Mouse (Mus musculus): ENCODE results near the gene Vps53.

Gene Vps53

DNA sequence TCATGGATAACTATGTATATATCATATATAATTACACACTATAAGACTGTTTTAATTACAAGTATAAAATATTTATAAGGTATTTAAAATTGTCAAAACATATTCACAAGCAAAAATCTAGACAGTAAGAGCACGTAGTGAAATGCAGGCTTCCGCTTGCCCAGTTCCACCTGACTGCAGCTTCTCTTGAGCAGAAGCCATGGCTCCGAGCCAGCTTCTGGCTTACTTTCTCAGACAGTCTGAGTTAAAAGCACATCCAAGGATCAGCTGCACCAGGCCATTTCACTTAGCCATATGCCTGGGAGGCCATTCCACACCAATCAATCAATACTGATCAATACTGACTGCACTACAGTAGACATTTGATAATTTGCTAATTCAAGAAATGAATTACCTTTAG lies 10.5 kb downstream of the Vps53 start:
- in situ Hi-C loops (cut with MboI, MseI): loop anchor here (5.0 to 10.0 kb wide), 2 partner anchors 54 to 82 kb away; no protein-coding TSS in a partner anchor

GRCm38 (mm10) chr11:76167079-76167765 lies 12.2 kb downstream of the Vps53 start:
- in situ Hi-C loops (cut with MboI, MseI): loop anchor here (5.0 to 10.0 kb wide), 2 partner anchors 52 to 80 kb away; no protein-coding TSS in a partner anchor

GRCm38 (mm10) chr11:76166657-76167056 lies 12.8 kb downstream of the Vps53 start:
- in situ Hi-C loops (cut with MboI, MseI): loop anchor here (5.0 to 10.0 kb wide), 2 partner anchors 52 to 79 kb away; no protein-coding TSS in a partner anchor

DNA sequence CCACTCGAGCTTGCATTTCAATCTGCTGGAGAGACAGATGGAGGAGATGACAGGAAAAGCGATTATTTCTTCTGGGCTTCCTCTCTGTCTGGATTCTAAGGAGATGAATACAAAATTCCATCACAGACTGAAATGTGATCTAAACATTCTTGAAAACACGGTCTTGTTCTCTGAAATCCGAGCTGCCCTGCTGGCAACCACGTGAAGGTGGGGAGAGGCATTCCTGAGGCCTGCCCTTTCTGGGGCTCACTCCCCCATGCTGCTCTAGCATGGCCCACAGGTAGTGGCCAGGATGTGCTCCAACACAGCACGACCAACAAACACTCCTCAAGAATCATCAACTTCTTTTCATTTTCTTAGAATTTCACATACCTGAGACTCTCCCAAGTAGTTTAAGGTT lies 19.2 kb downstream of the Vps53 start:
- in situ Hi-C loops (cut with MboI, MseI): loop anchor here in 1 of 2 experiments (10.0 kb wide), 1 partner anchor 45 kb away; no protein-coding TSS in a partner anchor

- in situ Hi-C loops (cut with MboI, MseI): no loop called here
These were observed 21.1 kb downstream of the Vps53 start for GRCm38 (mm10) chr11:76158375-76158774.

DNA sequence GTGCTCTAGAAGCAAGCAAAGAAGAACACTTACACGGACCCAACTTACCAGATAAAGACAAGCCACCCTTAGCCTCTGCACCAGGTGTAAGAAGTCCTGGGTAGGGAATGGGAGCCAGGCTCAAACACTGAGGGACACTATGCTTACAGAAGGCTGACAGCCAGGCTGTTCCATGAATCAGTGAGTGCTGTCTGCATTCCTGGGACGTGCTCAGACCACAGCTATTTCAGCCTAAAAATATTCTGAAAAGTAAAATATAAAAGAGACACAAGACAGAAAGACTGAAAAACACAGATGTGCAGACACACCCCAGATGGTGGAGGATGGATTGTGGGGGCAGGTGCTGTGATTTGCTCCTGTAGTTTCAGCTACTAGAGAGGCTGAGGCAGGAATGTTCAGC lies 24.6 kb downstream of the Vps53 start:
- in situ Hi-C loops (cut with MboI, MseI): no loop called here

DNA sequence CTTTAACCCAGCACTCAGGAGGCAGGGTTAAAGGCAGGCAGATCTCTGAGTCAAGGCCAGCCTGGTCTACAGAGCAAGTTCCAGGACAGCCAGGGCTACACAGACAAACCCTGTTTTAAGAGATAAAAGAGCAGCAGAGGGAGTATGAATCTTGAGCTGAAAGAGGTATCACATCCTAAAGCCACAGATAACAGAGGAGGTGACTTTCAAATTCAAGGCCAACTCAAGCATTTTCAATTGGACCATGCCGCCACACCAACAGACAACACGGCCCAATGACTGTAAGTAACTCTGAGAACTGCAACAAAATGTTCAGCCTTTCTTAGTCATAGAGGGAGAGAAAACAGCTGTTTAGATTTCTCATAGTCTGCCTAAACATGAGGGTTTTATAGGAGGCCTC lies 25.2 kb downstream of the Vps53 start:
- in situ Hi-C loops (cut with MboI, MseI): no loop called here

GRCm38 (mm10) chr11:76153236-76153951 lies 26.1 kb downstream of the Vps53 start:
- in situ Hi-C loops (cut with MboI, MseI): no loop called here

DNA sequence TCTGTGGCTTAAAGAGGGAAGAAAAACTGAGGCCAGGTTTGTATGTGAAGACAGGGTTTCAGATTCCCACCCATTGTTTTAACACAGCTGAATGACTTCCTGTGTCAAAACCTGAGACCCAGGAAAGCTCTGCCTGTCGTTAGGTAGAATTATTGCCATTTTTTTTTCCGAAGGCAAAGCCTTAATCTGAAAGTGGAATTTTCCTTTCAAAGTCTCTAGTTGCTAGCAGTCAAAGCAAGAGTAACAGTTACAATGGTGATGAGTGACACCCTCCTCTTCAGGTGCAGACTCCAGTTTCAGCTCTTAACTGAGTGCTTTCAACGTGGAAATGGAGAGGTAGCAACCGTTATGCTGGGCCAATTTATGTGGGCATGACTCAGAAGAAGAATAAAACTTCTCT lies 28.5 kb downstream of the Vps53 start:
- in situ Hi-C loops (cut with MboI, MseI): no loop called here

DNA sequence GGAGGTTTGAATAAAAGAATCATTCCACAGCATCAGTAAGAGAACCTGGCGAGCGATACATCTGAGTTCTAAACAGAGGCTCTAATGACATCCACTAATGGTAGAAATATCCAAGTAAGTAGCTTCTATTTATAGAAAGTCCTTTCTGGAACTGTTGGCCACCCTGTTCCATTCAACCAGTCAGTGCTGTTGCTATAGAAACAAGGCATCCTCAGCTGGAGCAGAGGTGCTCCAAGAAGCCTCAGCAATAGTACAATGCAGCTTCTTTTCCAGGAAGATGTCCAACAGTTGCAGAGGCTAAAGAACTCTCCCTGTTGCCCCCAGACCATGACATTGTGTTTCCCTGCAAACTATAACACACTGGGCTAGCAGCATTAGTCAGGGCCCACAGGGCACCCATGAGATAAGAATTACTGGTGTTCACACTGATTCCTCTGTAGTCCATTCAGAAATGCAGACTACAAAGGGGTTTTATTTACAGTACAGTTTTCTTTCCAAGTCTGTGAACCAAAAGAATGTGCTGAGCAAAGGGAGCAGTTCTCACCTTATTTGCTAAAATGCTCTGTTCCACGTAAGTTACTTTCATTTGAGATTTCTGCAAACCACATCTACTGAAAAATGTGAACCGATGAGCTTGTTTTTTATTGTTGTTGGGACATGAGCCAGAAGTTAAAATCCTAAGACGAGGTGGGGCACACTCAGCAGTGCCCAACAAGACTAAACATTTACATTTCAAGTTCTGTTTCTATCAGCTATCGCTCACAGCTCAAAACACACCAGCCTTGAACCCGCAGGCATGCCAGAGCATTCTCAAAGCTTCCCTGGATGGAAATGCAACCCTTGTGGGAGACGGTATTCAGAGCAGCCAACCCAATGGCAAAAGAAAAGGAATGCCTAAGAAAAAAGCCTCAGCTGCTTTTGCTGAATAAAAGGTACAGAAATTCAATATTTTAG lies 31.1 kb downstream of the Vps53 start:
- in situ Hi-C loops (cut with MboI, MseI): no loop called here

GRCm38 (mm10) chr11:76146187-76147010 lies 33.0 kb downstream of the Vps53 start:
- in situ Hi-C loops (cut with MboI, MseI): no loop called here

GRCm38 (mm10) chr11:76145169-76145568 lies 34.3 kb downstream of the Vps53 start:
- in situ Hi-C loops (cut with MboI, MseI): no loop called here

- in situ Hi-C loops (cut with MboI, MseI): no loop called here
These were observed 35.1 kb downstream of the Vps53 start for GRCm38 (mm10) chr11:76144386-76144785.

DNA sequence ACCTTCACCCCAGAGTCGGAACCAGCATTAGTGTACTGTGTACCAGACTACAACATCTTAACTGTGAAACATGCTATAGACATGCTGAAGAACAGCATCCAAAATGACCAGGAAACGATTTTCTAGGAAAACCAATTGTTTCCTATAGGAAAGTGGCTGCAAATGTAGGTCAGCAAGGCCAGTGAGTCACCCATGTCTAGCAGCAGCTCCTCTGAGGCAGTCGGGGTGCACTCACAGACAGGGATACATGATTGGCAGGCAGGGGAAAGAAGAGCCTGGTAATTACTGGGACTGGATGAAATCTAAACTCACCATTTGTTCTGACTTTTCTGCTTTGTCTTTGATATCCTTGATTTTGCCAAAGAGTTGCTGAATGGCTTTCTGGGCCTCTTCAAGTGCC lies 41.5 kb downstream of the Vps53 start:
- in situ Hi-C loops (cut with MboI, MseI): no loop called here

- in situ Hi-C loops (cut with MboI, MseI): no loop called here
These were observed 43.6 kb downstream of the Vps53 start for GRCm38 (mm10) chr11:76135641-76136437.

DNA sequence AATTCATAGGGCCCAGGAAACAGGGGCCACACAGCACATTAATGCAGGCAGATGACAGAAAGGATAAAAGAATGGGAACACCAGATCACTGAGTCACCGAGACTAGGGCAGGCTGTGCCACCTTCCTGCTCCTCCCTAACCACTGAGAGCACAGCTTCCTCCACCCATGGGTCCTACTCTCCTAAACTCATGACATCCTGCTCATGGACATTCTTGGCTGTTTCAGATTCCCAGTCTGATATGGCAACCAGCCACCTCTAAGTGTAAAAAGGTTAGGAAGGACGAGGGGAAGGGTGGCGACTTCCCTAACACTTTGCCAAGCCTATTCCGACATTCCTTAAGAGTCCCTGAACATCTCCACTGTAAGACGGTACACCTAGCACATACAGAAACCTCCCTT lies 48.6 kb downstream of the Vps53 start:
- in situ Hi-C loops (cut with MboI, MseI): no loop called here

- in situ Hi-C loops (cut with MboI, MseI): no loop called here
These were observed 54.1 kb downstream of the Vps53 start for GRCm38 (mm10) chr11:76125386-76125785.

DNA sequence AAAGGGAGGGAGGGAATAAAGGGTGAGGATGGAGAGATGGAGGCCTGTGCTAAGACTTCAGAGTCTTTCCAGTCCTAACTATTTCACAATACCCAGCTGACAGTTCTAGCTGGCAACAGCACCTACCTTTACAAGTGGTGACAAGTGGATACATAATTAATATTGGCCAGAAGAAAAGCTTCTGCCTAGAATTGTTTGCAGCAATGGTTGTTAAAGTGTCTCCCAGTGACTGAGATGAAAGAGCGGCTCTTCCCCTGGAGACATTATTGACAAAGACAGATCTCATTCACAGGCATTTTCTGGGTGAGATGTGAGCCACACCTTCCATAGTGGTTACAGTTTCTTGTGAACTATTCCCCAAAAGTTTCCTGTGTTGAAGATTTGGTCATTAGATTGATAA lies 55.9 kb downstream of the Vps53 start:
- in situ Hi-C loops (cut with MboI, MseI): no loop called here

- in situ Hi-C loops (cut with MboI, MseI): no loop called here
These were observed 56.9 kb downstream of the Vps53 start for GRCm38 (mm10) chr11:76122571-76122970.

DNA sequence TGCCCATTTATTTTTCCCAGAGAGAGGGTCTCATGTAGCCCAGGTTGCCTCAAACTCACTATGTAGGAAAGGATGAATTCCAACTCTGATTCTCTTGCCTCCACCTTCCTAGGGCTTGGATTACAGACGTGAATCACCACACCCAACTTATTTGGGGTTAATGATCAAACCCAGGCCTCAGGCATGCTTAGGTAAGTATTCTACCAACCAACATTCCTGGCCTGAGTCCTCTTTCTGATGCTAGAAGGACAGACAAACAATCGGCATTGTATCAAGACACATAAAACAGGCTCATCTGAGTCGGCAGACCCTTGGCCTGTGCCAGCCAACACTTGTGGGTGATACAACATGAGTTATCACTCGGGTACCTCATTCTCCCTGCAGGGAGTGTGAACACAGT lies 58.4 kb downstream of the Vps53 start:
- in situ Hi-C loops (cut with MboI, MseI): no loop called here
